Mouse (Mus musculus): Measurements from ENCODE around the gene Ffar1. TPM values are rescaled to one million over a fixed set of nuclear protein-coding genes. Genes with fewer than 3 reads are reported as not detected.
"Not testable (repeated sequence)": the region's sequence is repeated elsewhere in the genome, so short reads cannot be mapped to it uniquely, and the experiment has no call there.

Ffar1 gene
- polyA plus RNA-seq, 1 experiment from 2014 or later, result not detected

DNA sequence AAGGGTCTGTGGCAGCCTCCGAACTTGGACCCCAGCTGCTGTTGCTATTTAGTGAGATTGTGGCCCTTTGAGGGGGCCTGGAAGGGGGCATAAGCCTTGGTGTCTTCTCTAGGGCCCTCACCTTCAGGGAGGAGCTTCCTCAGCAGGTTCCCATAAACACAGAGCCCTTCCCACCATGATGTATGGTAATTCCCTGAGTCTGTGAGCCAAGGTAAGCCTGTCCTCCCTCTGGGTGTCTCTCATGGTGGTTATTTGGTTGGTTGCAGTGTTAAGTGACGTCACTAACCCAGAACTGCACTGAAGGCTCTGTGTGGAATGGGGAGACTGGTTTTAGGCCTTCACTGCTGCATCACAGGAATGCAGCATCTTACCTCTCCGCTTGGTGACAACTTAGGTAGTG, 31.9 kb downstream of the Ffar1 start:
- Histone ChIP-seq H3K9me3 (ENCODE audit: low read length) (no peaks in the 10 kb centered on the region), H3K27ac (ENCODE audit: low read length) (no peak overlapping the region), H3K36me3 (ENCODE audit: insufficient read depth, low read length) (no peaks in the 10 kb centered on the region), H3K4me3 (ENCODE audit: low read depth, low read length) (no peak overlapping the region), H3K9ac (replicated peaks; ENCODE audit: low read depth) (no peak overlapping the region), H3K4me2 (replicated peaks; ENCODE audit: low read depth, low read length) (no peak overlapping the region), H3K4me1 (ENCODE audit: insufficient read depth, low read depth, low read length) (no peaks in the 10 kb centered on the region), H3K27me3 (replicated peaks; ENCODE audit: insufficient read depth, low read length) (no peaks in the 10 kb centered on the region)
- TF ChIP-seq CTCF (IDR thresholded peaks at IDR 0.05) (no peak), EP300 (IDR thresholded peaks at IDR 0.05) (no peak)
- ATAC-seq (no peak), DNase-seq (ENCODE audit: low spot score) (no peak)
- whole genome bisulfite sequencing, result 52% methylated on average over 3 of the region's 3 CpGs

DNA sequence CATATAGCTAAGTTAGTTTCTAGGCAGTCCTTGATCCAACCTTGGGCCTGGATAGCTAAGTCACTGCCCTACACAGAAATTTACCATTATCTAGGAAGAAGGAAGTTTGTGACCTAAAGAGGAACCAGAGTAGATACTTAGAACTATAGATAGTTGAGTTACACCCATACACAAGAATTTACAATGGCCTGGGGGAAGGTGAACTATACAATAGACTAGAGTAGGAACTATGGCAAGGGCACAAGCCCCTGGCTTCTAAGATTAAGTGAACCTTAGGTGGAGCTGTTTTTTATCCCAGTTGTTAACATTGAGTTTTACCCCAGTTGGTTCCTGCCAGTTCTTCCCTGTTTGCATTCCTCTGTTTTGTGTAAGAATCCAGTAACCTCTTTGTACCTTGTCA, 32.5 kb downstream of the Ffar1 start:
- not testable (repeated sequence) for H3K9me3 ChIP-seq (ENCODE audit: low read length)

DNA sequence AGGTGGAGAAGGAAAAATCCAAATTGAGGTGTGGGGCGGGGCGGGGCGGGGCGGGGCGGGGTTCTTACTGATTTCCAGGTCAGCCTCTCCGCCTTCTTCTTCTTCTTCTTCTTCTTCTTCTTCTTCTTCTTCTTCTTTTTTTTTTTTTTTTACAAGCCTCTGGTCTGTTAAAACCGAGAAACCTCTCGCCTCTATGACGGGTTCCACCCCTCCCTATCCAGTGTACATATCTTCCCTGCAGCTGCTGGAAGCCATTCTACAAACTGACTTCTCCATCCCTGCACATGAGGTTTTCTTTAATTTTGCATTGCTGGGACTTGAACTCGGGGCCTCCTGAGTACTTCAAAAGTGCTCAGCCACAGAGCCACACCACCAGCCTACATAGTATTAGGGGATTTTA, 34.7 kb downstream of the Ffar1 start:
- Histone ChIP-seq H3K27me3 (replicated peaks; ENCODE audit: insufficient read depth, low read length) (no peaks in the 10 kb centered on the region), H3K4me3 (ENCODE audit: low read depth, low read length) (no peak overlapping the region), H3K9me3 (ENCODE audit: low read length) (no peaks in the 10 kb centered on the region), H3K4me2 (replicated peaks; ENCODE audit: low read depth, low read length) (no peak overlapping the region), H3K4me1 (ENCODE audit: insufficient read depth, low read depth, low read length) (no peaks in the 10 kb centered on the region), H3K9ac (replicated peaks; ENCODE audit: low read depth) (no peak overlapping the region), H3K36me3 (ENCODE audit: insufficient read depth, low read length) (no peaks in the 10 kb centered on the region), H3K27ac (ENCODE audit: low read length) (no peak overlapping the region)
- no peak for ATAC-seq
- WGBS, result 88% methylated on average over 10 of the region's 10 CpGs
- no peak for DNase-seq (ENCODE audit: low spot score)
- TF ChIP-seq EP300 (IDR thresholded peaks at IDR 0.05) (no peak), CTCF (IDR thresholded peaks at IDR 0.05) (no peak)

More for the DNA sequence above, 32.5 kb downstream of the Ffar1 start:
- not testable (repeated sequence) for H3K9ac ChIP-seq (replicated peaks; ENCODE audit: low read depth); H3K27ac ChIP-seq (ENCODE audit: low read length); DNase-seq (ENCODE audit: low spot score); H3K4me2 ChIP-seq (replicated peaks; ENCODE audit: low read depth, low read length); H3K36me3 ChIP-seq (ENCODE audit: insufficient read depth, low read length); H3K27me3 ChIP-seq (replicated peaks; ENCODE audit: insufficient read depth, low read length); H3K4me3 ChIP-seq (ENCODE audit: low read depth, low read length); H3K4me1 ChIP-seq (ENCODE audit: insufficient read depth, low read depth, low read length); ATAC-seq

DNA sequence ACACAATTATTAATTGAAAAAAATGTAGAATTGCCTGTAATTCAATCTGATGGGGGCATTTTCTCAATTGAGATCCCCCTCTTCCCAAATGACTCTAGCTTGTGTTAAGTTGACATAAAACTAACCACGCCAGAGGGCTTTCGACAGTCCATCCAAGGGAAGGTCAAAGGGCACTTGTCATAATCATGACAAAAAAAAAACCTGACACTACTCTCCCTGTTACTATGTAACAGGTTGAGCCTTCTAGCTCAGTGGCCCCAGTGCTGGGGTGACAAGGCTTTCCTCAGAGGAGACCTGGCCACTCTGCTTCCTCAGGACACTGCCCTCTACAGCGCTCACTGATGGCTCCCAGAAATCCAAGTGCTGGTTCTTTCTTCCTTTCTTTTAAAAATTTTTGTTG, 37.1 kb downstream of the Ffar1 start:
- Histone ChIP-seq H3K36me3 (ENCODE audit: insufficient read depth, low read length) (no peaks in the 10 kb centered on the region), H3K9ac (replicated peaks; ENCODE audit: low read depth) (no peak overlapping the region), H3K9me3 (ENCODE audit: low read length) (no peaks in the 10 kb centered on the region), H3K27ac (ENCODE audit: low read length) (no peak overlapping the region), H3K4me2 (replicated peaks; ENCODE audit: low read depth, low read length) (no peak overlapping the region), H3K4me3 (ENCODE audit: low read depth, low read length) (no peak overlapping the region), H3K27me3 (replicated peaks; ENCODE audit: insufficient read depth, low read length) (no peaks in the 10 kb centered on the region), H3K4me1 (ENCODE audit: insufficient read depth, low read depth, low read length) (no peaks in the 10 kb centered on the region)
- DNase-seq (ENCODE audit: low spot score), result no peak
- TF ChIP-seq EP300 (IDR thresholded peaks at IDR 0.05) (no peak), CTCF (IDR thresholded peaks at IDR 0.05) (no peak)
- 90% methylated on average over 3 of the region's 3 CpGs for WGBS
- ATAC-seq, result no peak

DNA sequence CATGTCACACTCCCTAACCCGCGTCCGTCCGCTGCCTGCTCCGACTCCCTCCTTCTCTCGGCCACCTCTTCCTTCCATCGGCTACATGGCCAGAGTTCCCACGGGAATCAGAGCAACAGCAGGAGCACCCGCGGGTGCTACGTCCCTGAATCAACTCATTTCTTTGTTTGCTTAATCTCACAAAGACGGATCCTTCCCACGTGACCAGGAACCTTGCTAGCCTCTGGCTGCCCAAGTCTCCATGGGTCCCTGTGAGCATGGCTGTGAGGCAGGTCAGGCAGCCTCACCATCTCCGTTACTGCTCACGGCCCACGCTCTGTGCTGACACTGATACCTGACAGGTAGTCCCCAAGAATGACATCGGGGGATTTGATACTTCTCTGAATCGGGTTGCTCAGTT, 37.7 kb downstream of the Ffar1 start, which contains the start of gene Ffar2:
Gene Ffar2 (minus strand): TSS at position 101 of the 400 bp plus-strand sequence.
- Histone ChIP-seq H3K4me1 (ENCODE audit: insufficient read depth, low read depth, low read length) (no peaks in the 10 kb centered on the region), H3K27me3 (replicated peaks; ENCODE audit: insufficient read depth, low read length) (no peaks in the 10 kb centered on the region), H3K27ac (ENCODE audit: low read length) (no peak within 1 kb of the TSS), H3K36me3 (ENCODE audit: insufficient read depth, low read length) (no peaks in the 10 kb centered on the region), H3K9me3 (ENCODE audit: low read length) (no peaks in the 10 kb centered on the region), H3K4me2 (replicated peaks; ENCODE audit: low read depth, low read length) (no peak within 1 kb of the TSS), H3K4me3 (ENCODE audit: low read depth, low read length) (no peak within 1 kb of the TSS), H3K9ac (replicated peaks; ENCODE audit: low read depth) (no peak within 1 kb of the TSS)
- DNase-seq (ENCODE audit: low spot score) (no peak), ATAC-seq (no peak)
- WGBS, result 78% methylated on average over 18 of the region's 18 CpGs
- TF ChIP-seq CTCF (IDR thresholded peaks at IDR 0.05) (no peak), EP300 (IDR thresholded peaks at IDR 0.05) (no peak)

DNA sequence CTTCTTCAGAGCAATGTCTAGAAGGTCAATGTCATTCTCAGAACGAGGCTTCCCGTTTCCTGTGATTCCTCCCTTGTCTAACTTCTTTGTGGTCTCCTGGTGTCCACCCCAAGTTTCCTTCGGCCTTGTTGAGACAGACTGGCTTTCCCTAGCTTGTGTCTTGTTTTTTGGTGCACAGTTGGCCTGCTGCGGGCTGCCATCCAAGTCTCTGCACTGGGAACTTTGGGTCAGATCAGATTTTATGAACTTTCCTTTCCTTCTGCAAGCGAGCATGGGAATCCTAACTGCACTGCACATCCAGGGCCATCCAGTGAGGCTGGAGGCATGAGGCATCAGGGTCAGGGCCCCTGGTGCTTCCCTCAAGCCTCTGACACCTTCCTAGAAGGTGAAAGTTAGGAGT, 39.8 kb downstream of the Ffar1 start:
- H3K9ac ChIP-seq (replicated peaks; ENCODE audit: low read depth), result no peak overlapping the region
- H3K4me1 ChIP-seq (ENCODE audit: insufficient read depth, low read depth, low read length), result no peaks in the 10 kb centered on the region
- 40% methylated on average over 5 of the region's 5 CpGs for WGBS
- H3K27me3 ChIP-seq (replicated peaks; ENCODE audit: insufficient read depth, low read length), result no peaks in the 10 kb centered on the region
- no peak overlapping the region for H3K4me3 ChIP-seq (ENCODE audit: low read depth, low read length)
- no peak for TF ChIP-seq CTCF (IDR thresholded peaks at IDR 0.05)
- no peak for TF ChIP-seq EP300 (IDR thresholded peaks at IDR 0.05)
- H3K4me2 ChIP-seq (replicated peaks; ENCODE audit: low read depth, low read length), result no peak overlapping the region
- H3K36me3 ChIP-seq (ENCODE audit: insufficient read depth, low read length), result no peaks in the 10 kb centered on the region
- H3K9me3 ChIP-seq (ENCODE audit: low read length), result no peaks in the 10 kb centered on the region
- no peak for ATAC-seq
- DNase-seq (ENCODE audit: low spot score), result no peak
- no peak overlapping the region for H3K27ac ChIP-seq (ENCODE audit: low read length)

DNA sequence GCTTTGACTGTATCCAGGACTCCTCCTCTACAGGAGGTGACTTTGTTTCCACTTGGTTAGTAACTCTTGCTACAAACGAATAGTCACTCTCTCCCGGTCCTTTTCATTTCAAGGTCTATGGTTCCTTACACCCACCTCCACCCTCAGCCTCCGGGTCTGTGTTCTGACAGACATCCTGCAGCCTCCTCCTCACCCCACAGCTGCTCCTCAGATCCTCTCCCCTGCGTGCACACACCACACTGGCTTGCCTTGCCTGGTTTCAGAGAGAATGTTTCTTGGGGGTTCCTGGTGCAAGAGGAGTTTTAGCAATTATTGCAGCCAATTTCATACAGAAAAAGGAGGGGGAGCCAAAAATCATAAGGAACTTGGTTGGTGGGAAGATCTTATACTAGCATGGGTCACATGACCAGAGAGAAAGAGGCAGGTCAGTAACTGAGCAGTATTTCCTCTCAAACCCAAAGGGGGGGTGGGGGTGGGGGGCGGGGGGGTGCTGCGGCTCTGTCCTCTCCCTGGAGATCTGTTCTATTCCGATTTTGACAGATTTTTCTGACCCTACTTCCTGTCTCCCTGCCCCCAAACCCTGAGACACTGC, 40.4 kb downstream of the Ffar1 start:
- Histone ChIP-seq H3K4me2 (replicated peaks; ENCODE audit: low read depth, low read length) (no peak overlapping the region), H3K36me3 (ENCODE audit: insufficient read depth, low read length) (no peaks in the 10 kb centered on the region), H3K4me3 (ENCODE audit: low read depth, low read length) (no peak overlapping the region), H3K27ac (ENCODE audit: low read length) (no peak overlapping the region), H3K4me1 (ENCODE audit: insufficient read depth, low read depth, low read length) (no peaks in the 10 kb centered on the region), H3K27me3 (replicated peaks; ENCODE audit: insufficient read depth, low read length) (no peaks in the 10 kb centered on the region), H3K9ac (replicated peaks; ENCODE audit: low read depth) (no peak overlapping the region), H3K9me3 (ENCODE audit: low read length) (no peaks in the 10 kb centered on the region)
- TF ChIP-seq CTCF (IDR thresholded peaks at IDR 0.05) (no peak), EP300 (IDR thresholded peaks at IDR 0.05) (no peak)
- DNase-seq (ENCODE audit: low spot score) (no peak), ATAC-seq (no peak)
- WGBS, result 36% methylated on average over 7 of the region's 7 CpGs

Data from lung, postnatal 0 days (tissue).